Mouse (Mus musculus) colon, adult 2 months (tissue): Measurements from ENCODE around the gene Abl2. TPM values are rescaled to one million over a fixed set of nuclear protein-coding genes. Genes with fewer than 3 reads are reported as not detected.

ENCODE experiments used
- polyA plus RNA-seq: library from polyadenylated mRNA; depleted of rRNA; stranded (reverse); fragments of >200 nt; gene quantifications from 2 replicates; pipeline ENCODE4 v1.2.3, GENCODE M21; 2012; rRNA removed

Abl2 gene
- 5.3 TPM in 2 replicates for polyA plus RNA-seq

GRCm38 (mm10) chr1:156558024-156558930 lies at the start of gene Abl2:
Gene Abl2 (plus strand): TSS chr1:156558786.

GRCm38 (mm10) chr1:156523842-156524241 lies 34.7 kb upstream of the Abl2 start, which contains the start of gene Gm10031:
Gene Gm10031 (plus strand): TSS chr1:156524012.

DNA sequence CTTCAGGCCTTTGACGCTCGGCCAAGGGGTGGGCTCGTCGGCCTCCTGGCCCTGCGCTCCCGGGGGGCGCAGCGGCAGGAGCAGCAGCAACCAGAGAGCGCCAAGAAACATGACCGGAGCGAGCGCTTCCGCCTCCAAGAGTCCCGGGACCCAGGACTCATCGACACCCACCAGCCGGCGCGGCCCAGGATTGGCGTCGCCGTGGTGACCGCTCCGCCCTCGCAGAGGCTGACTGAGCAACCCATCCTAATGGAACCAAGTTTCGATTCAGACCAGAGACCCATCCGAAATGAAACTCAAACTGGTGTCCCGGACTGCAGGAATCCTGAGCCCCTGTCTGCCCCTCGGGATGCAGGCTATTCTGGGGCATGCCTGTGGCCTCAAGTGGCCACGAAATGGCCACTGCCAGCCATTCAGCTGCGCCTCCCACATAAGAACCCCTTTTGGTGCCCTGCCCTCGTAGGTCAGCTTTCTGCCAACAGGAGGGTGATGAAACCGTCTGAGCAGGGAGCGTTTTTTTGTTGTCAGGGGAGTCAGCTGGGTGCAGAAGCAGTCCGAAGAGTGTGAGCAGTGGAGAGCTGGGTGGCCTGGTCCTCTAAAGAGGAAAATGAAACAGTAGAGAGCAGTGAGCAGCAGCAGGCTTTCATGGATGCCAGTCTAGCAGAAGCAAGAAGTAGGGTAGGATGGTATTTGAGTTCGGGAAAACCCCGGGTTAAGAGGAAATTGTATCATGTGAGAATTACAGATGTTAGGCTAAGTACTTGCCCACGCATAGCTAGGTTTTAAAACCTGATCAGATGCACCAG lies 115.8 kb downstream of the Abl2 start, which contains the start of gene Tor3a:
TSS of gene Tor3a (minus strand) at position 162 of the 806 bp plus-strand sequence.

Other genes starting within 250 kb of the Abl2 start
- gene Nphs2, start 248.1 kb upstream of the Abl2 start, polyA plus RNA-seq, result not detected in 2 replicates
- 24.7 and 30.2 TPM in 2 replicates for gene Gm2000, start 192.7 kb upstream of the Abl2 start, polyA plus RNA-seq
- not detected in 2 replicates for gene Axdnd1, start 137.6 kb upstream of the Abl2 start, polyA plus RNA-seq
- 23.0 and 25.7 TPM in 2 replicates for gene Soat1, start 84.5 kb upstream of the Abl2 start, polyA plus RNA-seq
- gene Gm10031, start 34.8 kb upstream of the Abl2 start, polyA plus RNA-seq, result 17.1 and 17.4 TPM in 2 replicates
- gene Tor3a, start 115.6 kb downstream of the Abl2 start, polyA plus RNA-seq, result 83.1 and 112 TPM in 2 replicates
- gene Fam20b, start 160.3 kb downstream of the Abl2 start, polyA plus RNA-seq, result 32.0 and 35.0 TPM in 2 replicates